Mouse (Mus musculus): ENCODE measurements around the gene Uck2.

DNA sequence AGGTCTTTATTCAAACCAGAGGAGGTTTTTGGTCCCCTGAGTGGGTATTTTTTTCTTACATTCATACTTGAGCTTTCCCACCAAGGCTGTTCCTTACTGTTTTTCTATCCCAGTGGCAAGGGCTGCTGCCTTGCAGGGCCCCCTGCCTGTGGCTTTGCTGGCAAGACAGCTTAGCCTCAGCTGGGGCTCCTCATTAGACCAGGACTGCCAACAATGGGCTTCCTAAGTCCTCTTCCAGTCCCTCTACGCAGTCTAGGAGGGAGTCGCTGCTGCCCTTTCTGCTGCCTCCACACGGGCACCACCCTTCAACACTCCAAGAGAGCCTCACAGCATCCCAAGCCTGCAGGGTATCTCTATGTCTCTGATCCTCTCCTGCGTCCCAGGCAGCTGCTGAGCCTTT lies 76.3 kb downstream of the Uck2 start:
- TF ChIP-seq CTCF (conservative IDR thresholded peaks at IDR 0.05; ENCODE audit: low read length) (no peak), POU5F1 (IDR thresholded peaks at IDR 0.05; ENCODE audit: borderline replicate concordance, low read length) (no peak)

Measured in E14TG2a.4 (cell line).